Mouse (Mus musculus) left cerebral cortex, postnatal 14 days (tissue): Measurements from ENCODE around the gene Mapk8ip3. TPM values are rescaled to one million over a fixed set of nuclear protein-coding genes. Genes with fewer than 3 reads are reported as not detected.

Experiments
- DNase-seq, 2 experiments: peaks; one replicate each; pipeline ENCODE4 v3.0.0; 2021 to 2022; ENCODE audit warnings: low spot score in 2 of 2, mixed read lengths in 1 of 2
- intact Hi-C: fragments of 180-260 bp; cut with DNase I; formaldehyde crosslinking; loops from one replicate; pipeline ENCODE4 v1.15.1; 2025
- total RNA-seq, 2 experiments: library from RNA; stranded (reverse); gene quantifications; 2 replicates each; pipeline ENCODE4 v1.2.3; 2021

The Mapk8ip3 gene
- total RNA-seq, 2 experiments from 2014 or later, result 315 to 321 TPM

DNA sequence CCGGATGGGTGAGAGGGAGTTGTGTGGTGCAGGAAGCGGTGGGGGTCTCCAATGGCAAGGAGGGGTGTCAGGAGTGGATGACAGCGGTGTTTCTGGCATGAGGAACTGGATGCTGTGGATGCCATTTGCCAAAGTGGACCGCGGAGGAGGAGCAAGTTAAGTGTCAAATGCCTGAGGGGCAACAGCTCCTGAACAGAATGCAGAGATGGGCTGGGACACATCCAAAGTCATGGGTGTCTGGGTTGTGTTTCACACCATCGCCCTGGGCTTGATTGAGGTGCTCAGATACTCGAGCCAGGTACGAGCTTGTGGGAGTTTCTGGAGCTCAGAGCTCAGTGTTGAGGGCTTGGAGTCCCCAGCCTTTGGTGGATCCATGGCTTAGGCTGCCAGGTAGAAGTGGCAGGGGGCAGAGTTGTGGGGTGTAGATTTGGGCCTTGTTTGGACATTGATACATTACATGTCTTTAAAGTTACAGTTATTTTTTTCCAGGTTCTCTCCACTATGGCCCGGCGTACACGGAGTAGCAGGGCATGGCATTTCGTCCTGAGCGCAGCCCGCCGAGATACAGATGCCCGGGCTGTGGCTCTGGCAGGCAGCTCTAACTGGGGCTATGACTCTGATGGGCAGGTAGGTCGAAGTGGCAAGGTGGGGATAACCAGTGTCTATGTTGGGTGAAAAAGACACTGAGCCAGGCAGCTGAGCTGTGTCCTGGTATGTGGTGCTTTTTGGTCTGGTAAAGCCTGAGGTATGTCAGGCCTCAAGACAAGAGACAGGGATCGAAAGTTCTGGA lies 49.3 kb downstream of the Mapk8ip3 start:
- DNase-seq, result no peak
- intact Hi-C loops, result no loop called here

DNA sequence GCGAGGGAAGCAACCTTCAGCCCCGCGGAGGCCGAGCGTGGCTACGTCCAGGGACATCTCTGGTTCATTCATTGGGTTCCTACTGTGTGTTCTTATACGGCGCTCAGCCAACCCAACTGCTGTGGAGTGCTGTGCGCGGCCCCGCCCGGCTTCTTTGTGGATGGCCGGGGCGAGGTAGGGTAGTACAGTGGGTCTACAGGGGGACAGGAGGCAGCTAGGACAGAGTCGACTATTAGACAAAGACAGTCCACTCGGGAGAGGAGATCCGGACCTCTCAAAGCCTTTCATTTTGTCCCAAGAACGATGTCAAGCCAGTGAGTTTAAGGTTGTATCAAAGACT lies 49.9 kb downstream of the Mapk8ip3 start:
- intact Hi-C loops, result no loop called here
- DNase-seq, result no peak

DNA sequence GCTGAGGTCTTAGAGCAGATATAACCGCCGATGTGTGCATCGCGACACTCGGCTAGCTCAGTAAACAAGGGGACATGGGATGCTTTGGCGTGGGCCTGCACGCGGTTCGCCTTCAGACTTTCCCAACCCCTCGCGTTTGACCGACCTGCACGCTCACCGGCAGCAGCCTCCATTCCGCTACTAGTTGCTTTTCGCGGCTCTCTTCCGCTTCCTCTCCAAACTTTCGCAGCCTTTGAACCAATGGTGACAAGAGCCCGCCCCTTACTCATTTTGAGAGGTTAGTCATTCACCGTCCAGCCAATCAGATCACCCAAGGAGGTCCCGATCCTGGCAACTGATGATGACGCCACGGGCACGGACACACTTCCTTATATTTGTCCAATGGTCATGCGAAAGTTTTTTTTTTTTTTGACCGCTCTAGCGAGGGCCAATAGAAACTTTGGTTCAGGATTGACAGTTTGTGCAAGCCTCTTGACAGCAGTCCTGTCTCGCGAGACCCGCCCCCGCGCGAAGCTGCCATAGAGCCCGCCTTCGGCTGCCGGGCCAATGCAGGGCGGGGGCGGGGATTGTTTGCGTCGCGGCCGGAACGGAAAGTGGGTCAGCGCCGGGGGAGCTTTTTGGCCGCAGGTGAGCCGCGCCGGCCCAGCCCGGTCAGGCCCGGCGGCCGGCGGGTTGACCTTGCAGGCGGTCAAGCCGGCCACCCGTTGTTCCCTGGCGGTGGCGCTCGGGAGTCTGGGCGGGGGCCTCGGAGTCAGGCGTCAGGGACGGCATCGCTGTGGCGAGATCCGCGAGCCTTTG lies 50.4 kb downstream of the Mapk8ip3 start, which contains the start of the genes Nubp2 and Spsb3:
Gene Nubp2, minus strand, starts transcription at position 216 of the 798 bp plus-strand sequence.
Gene Spsb3, plus strand, starts transcription at position 510 of the 798 bp plus-strand sequence.
- intact Hi-C loops, result no loop called here
- peak; percentile 99 to 100 for DNase-seq

DNA sequence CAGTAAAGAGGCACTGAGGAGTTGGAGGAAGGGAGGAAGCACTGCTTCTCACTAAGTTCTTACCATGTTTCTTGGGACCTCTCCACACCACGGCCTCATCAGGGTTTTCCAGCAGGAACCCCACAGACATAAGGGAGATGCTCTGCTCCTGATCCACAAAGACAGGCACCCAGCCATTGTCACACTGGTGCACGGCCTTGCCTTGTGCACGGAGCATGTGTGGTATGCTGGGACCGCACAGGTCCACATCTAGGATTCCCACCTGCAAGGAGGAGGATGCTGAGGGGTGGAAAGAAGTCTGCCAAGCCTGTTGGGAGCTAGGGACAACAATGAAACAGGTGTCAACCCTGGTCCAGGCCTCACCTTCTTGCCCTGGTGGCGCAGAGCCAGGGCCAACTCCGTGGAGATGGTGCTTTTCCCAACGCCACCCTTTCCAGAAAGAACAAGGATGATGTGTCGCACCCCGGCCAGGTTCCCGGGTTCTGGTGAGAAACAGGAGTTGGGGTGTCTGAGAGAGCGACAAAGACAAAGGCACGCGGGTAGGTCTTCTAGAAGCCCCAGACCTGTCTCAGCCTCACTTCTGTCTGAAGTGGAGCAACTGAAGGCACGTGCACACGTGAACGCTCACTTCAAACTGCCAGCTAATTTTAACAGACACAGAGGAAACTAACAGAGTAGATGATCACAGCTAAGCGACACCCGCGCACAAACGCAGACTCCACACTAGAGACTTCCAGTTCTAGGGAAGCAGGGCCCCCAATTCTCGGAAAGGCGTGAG lies 51.2 kb downstream of the Mapk8ip3 start:
- intact Hi-C loops, result no loop called here
- DNase-seq, result no peak

DNA sequence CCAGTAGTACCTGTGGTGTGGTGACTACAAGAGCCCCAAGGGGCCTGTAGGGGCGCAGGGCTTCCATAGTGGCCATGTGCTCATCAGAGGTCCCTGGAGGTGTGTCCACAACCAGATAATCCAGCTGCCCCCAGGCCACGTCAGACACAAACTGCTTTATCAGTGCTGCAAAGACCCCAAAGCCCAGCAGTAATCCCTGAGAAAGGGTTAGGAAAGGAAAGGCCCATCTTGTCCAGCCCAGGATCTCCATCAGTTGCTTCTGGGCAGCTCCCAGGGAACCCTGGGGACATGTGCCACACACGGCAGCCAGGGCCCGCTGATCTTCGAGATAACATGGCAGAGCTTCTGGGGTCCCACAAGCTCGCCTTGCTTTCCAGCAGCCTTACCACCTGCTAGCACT lies 52.4 kb downstream of the Mapk8ip3 start:
- intact Hi-C loops, result loop anchor here (5.0 kb wide), 1 partner anchor 137 kb away; no protein-coding TSS in a partner anchor
- DNase-seq, result no peak

DNA sequence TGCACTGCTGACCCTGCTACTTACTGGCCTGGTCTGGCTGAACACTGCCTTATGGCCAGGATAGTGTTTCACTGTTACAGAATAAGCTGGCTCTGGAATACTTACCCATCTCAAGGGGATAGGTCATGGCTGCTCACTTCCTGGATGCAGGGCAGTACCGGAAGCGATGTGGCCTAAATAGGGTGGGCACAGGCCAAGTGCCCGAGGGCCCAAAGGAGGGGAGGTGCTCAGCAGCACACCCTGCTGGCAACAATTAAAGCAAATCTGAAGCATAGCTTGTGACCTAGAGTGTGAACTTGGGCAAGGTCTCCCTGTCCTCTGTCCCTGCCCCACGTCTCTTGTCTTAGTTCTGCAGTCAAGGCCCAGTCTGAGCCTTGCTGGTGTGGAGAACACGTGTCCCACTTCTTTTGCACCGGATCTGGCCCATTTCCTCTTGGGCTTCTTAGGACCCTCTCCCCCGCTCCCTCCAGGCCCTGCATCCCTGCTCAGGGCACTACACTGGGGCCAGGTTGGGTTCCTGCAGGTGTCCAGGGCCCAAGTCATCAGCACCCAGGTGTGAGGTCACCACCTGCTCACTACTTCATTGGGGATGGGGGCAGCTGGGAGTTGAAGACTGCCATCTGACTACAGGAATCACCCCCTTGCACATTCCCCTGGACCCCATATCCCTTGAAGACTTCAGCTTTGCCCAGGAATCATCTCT lies 54.9 kb downstream of the Mapk8ip3 start:
- intact Hi-C loops, result loop anchor here (5.0 kb wide), 1 partner anchor 135 kb away; no protein-coding TSS in a partner anchor
- no peak for DNase-seq

DNA sequence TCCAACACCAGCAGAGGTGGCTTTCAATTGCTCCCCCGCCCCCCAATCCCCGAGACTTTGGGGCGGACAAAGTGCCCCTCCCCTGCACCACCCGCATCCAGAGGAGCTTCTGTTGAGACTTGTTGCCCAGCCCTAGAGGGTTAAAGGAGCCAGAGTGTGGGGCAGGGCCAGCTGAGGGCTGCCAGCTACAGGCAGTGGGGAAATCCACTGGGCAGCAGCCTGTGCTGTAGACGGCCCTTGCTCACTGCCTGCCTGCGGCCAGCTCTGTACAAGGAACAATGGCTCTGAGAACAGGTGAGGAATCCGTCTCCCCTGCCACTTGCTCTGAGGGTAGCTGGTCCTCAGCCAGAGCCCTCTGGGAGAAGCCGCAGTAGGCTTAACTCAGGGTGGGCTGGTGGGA lies 58.2 kb downstream of the Mapk8ip3 start:
- intact Hi-C loops, result no loop called here
- DNase-seq, result no peak

DNA sequence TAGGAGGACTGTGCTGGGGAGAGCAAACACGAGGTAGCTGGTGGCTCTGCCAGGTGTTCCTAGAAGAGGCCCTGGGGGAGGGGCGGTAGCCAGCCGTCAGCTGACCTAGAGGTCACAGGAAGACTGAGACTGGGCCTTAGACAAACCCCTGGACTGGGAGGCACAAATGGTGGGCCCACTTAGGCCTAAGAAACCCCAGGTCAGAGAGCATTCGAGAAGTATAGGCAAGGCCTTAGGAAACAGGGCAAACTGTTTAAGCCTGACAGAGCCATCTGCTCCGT lies 58.7 kb downstream of the Mapk8ip3 start:
- intact Hi-C loops, result no loop called here
- no peak for DNase-seq

DNA sequence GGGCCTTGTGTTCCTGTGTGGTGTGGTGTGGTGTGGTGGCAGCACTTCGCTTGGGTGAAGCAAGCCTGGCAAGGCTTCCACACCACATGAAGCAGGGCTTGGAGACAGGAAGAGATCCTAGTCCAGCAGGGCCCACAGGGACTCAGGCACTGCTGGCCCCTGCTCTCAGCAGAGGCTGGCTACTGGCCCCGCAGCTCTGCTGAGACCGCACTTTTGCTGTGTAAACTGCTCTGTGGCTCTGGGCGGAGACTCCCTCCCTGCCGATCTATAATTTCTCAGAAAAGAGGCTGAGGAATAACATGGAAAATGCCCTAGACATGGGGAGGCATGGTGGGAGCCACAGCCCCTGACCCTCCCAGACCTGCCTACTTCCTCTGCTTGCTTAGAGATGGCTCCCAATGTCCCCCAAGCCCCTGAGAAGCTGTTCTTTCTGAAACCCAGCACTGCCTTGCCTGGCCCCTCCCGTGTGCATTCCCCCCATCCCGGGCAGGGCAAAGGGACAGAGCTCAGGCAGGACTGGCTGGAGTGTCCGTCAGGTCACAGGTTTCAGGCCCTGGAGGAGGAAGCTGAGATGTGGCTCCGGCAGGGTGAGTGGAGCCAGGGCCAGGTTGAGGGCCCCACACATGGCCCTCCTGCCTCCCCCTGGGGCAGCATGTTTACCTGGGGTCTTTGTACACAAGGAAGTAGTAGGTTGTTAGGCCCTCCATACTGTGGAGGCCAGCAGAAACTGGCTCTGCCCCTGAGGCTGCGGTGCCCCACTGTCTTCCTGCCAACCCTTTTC lies 59.3 kb downstream of the Mapk8ip3 start:
- intact Hi-C loops, result no loop called here
- DNase-seq, result no peak

DNA sequence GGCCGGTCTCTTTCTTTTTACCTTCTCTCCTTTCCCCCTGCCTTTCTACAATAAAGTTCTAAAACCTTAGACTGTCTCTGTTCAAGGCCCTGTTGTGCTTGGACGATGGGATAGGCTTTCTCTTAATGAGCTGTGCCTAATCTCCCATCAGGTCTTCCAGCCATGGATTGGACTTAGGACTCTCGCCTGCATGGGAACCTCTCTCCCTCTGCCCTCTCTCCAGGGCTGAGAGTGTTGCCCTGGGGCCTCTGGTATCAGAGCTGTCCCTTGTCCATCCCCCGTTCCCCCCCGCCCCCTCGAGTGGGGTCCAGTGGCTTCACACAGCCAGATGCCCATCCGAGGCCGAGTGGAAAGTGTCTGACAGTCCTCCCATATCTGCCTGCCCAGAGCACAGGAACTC lies 61.8 kb downstream of the Mapk8ip3 start:
- no peak for DNase-seq
- intact Hi-C loops, result no loop called here

DNA sequence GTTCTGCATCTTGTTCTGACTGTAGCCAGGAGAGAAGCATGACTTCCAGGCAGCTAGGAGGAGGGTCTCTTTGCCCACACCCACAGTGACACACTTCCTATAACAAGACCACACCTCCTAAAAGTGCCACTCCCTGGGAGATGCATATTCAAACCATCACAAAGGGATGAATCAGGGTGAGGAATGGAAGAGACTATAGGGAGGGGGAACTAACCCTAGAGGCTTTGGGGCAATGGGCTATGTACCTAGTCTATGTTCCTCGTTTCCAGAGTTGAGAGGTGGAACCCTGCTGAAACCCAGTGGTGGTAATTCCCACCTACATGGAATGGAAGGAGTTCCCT lies 62.4 kb downstream of the Mapk8ip3 start:
- DNase-seq, result no peak
- intact Hi-C loops, result no loop called here

DNA sequence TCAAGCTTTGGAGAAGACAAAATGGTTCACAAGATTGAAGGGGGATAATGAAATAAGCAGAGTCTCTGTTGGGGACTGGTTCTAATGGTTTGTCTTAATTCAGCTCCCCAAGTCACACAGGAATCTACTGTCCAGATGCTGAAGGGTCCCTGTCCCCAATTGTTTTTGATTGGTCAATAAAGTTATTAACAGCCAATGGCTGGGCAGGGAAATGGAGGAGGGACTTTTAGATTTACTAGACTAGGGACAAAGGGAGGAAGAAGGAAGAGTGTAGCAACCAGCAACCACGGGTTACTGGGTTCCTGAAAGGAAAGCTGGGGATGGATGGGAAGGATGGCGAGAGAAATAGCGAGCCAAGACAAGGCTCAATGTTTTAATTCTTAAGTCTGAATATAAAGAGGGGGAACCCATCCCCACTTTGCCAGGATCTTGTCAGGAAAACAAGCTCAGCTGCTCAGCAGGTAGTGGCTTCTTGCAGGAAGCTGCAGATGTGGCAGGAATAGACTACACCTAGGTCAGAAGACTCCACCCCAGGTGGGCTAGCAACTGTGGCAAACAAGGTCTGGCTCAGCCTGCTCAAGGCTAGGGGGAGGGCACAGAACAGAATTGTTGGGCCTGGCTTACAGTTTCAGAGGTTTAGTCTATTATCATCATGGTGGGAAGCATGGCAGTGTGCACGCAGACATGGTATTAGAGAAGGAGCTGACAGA lies 62.9 kb downstream of the Mapk8ip3 start:
- DNase-seq, result no peak
- intact Hi-C loops, result no loop called here

DNA sequence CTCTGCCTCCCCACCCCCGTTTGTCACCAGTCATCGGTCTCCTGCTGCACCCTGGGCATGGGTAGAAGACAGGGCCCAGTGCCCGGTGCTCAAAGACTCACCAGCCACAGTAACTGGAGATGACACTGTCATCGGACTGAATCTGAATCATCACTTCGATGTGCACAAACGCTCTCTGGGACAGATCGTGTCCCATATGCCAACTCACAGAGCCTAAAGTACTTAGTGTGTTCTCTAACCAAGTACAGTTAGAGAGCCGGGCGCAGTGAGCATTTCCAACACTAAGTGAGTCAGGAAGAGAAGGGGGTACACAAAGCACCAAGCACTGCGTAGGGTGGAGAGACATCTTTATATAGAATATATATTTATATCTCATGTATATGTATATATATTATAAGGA lies 68.9 kb downstream of the Mapk8ip3 start:
- intact Hi-C loops, result no loop called here
- DNase-seq, result peak in 1 of 2 experiments; percentile 77

DNA sequence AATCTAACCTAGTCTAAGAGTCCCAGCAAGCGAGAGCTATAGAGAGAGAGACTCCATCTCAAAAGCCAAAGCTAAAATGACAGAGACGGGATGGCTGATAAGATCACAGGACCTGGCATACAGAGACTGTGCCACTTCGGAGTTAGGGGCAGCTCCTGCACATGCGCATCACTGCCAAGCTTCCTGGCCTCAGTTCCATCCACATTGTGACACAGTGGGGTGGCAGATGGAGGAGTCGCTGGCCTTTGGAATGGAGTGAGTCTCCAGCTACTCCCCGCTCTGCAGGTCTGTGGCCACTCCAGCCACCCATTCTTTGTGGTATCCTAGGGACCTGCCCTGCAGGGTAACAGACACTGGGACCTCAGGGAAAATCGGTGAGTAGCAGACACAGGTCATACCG lies 71.0 kb downstream of the Mapk8ip3 start, which contains the start of gene Igfals:
Gene Igfals, plus strand, starts transcription at position 222 of the 400 bp plus-strand sequence.
- intact Hi-C loops, result no loop called here
- DNase-seq, result no peak

DNA sequence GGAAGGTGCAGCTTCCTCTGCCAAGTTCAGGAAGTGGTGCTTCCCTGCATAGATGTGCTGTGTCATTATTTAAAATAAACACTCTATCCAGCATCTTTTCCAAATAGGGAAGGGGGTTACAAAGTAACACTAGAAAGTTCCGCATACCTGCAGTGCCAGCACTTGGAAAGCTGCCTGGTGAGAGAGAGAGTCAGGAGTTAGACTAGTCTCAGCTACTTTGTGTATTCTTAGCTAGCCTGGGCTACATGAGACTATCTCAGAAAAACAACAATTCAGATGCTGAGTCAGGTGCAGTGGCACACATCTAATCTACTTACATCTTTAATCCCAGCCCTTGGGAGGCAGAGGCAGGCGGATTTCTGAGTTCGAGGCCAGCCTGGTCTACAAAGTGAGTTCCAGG lies 75.0 kb downstream of the Mapk8ip3 start:
- intact Hi-C loops, result no loop called here
- no peak for DNase-seq

DNA sequence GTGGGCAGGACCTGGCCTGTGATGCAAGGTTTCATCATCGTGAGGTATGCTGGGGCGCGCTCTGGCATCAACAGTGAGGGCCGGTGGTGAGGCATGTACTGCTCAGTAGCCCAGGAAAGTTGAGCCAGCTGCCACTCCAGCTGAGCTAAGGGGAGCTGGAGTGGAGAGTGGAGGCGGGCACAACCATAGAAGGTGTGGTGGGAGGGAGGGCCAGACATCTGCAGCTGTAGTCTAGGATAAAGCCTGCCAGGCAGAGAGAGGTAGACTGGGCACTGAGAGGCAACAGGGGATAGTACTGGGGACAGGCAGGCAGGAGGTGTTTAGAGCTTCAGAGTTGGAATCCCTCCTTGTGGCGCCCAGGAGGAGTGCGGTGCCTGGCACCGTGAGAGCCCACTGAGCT lies 76.7 kb downstream of the Mapk8ip3 start:
- intact Hi-C loops, result no loop called here

DNA sequence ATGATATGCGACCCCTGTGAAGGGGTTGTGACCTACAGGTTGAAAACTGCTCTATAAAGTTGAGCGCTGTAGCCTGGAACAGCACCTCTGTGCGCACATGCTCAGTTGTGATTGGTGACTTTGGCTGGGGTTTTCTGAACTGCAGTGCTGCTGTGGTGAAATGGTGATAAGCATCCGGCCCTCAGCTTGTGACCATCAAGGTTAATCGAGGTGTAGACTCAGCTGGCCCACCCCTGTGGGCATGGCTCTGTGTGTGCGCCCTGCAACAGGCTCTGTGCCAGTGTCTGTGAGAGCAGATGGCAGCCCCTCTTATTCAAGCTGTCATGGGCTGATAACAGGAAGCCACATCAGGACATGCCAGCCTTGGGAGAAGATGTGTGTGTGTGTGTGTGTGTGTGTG lies 77.8 kb downstream of the Mapk8ip3 start:
- DNase-seq, result no peak
- intact Hi-C loops, result no loop called here

More for the DNA sequence above, 76.7 kb downstream of the Mapk8ip3 start:
- no peak for DNase-seq

DNA sequence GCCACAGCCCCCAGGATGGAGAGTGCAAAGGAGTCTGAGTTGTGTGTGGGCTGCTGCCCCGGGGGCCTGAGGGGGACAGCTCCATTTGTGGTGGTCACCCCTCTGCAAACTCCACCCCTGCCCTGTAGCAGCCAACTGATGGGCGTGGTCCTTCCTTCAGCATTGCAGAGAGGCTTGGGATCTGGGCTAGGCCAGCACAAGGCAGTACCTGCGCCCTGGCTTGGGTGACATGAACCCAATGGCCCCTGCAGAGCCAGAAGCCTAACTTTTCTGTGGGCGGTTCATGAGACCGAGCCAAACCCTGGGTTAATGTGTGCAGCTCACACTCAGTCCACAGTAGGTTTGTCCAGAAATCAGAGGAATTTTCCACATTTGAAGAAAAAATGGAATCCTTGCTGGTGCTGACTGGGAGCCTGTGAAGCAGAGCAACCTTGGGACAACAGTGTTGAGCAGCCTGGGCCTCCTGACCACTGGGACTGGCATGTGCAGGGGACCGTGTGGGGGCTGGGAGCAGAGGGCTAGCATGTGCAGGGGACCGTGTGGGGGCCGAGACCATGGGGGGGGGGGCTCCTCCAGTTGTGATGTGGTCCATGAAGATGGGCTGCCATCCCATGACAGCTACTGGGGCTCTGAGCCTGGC lies 78.8 kb downstream of the Mapk8ip3 start:
- DNase-seq, result no peak
- intact Hi-C loops, result no loop called here
